Mouse (Mus musculus) heart, embryonic 13.5 days (tissue): ENCODE data around the gene Rbm34. TPM values are rescaled to one million over a fixed set of nuclear protein-coding genes. Genes with fewer than 3 reads are reported as not detected.

Experiments used
- ATAC-seq: fragments of 200-750 bp; cut with Nextera tagmentation; 2 replicates; pipeline ENCODE4 v1.8.0; 2017; ENCODE audit warnings: moderate TSS enrichment; ENCODE audit not compliant: insufficient number of reproducible peaks, low FRiP score, low TSS enrichment; ENCODE audit errors: extremely low read depth
- H3K27ac ChIP-seq: fragments of 300-500 bp; sonication (generic); replicated peaks from 2 replicates; pipeline ENCODE4 v1.5.1; 2015; ENCODE audit warnings: moderate library complexity, mild to moderate bottlenecking, inconsistent platforms
- H3K27me3 ChIP-seq: fragments of 300-500 bp; sonication (generic); replicated peaks from 2 replicates; pipeline ENCODE4 v1.6.1; 2015; ENCODE audit warnings: mild to moderate bottlenecking, inconsistent platforms
- H3K36me3 ChIP-seq: fragments of 300-500 bp; sonication (generic); 2 replicates; pipeline ENCODE4 v1.6.1; 2015; ENCODE audit warnings: mild to moderate bottlenecking, inconsistent platforms
- H3K4me1 ChIP-seq: fragments of 300-500 bp; sonication (generic); 2 replicates; pipeline ENCODE4 v1.6.1; 2015; ENCODE audit warnings: inconsistent platforms
- H3K4me2 ChIP-seq: fragments of 300-500 bp; sonication (generic); 2 replicates; pipeline ENCODE4 v1.6.1; 2015; ENCODE audit warnings: inconsistent platforms, mild to moderate bottlenecking, moderate library complexity
- H3K4me3 ChIP-seq: fragments of 300-500 bp; sonication (generic); 2 replicates; pipeline ENCODE4 v1.5.1; 2015; ENCODE audit warnings: moderate library complexity, mild to moderate bottlenecking, inconsistent platforms
- H3K9ac ChIP-seq: fragments of 300-500 bp; sonication (generic); 2 replicates; pipeline ENCODE4 v1.6.1; 2015; ENCODE audit warnings: inconsistent platforms, mild to moderate bottlenecking, moderate library complexity
- H3K9me3 ChIP-seq: fragments of 300-500 bp; sonication (generic); 2 replicates; pipeline ENCODE4 v1.6.1; 2016; ENCODE audit warnings: inconsistent platforms
- WGBS: fragments of 180-500 bp; shearing (Covaris S2); methylation state at CpG from one replicate; pipeline ENCODE4 v1.1.7; 2015; ENCODE audit warnings: mixed read lengths; 5-methylcytosine and 5-hydroxymethylcytosine counted together
- polyA plus RNA-seq: library from polyadenylated mRNA; unstranded; fragments of >200 nt; fragmentation: Nextera tagmentation; extraction: Ambion mirVana; gene quantifications from 2 replicates; pipeline ENCODE4 v1.2.1, GENCODE M21; 2015

Rbm34 gene
- polyA plus RNA-seq, 1 experiment from 2014 or later = 12.1 TPM

- H3K4me3 ChIP-seq = no peak overlapping the region
These were observed 5.9 kb upstream of the Rbm34 start for GRCm38 (mm10) chr8:126976608-126977348.

GRCm38 (mm10) chr8:126975706-126976105, 4.8 kb upstream of the Rbm34 start:
- Histone ChIP-seq H3K27me3 (peaks cover 19% of the 10 kb centered on the region), H3K36me3 (no peaks in the 10 kb centered on the region), H3K4me3 (no peak overlapping the region), H3K4me2 (no peak overlapping the region), H3K9ac (no peak overlapping the region), H3K27ac (no peak overlapping the region), H3K9me3 (no peaks in the 10 kb centered on the region), H3K4me1 (peaks cover 14% of the 10 kb centered on the region; the same call in 1 of the 2 replicates)
- WGBS = 23% methylated on average over 1 of the region's 1 CpGs
- no peak for ATAC-seq

More at GRCm38 (mm10) chr8:126976608-126977348, 5.9 kb upstream of the Rbm34 start:
- ATAC-seq = no peak
- Histone ChIP-seq H3K36me3 (no peaks in the 10 kb centered on the region), H3K27me3 (peaks cover 19% of the 10 kb centered on the region), H3K4me2 (no peak overlapping the region), H3K9me3 (no peaks in the 10 kb centered on the region), H3K27ac (no peak overlapping the region), H3K4me1 (peaks cover 10% of the 10 kb centered on the region; the same call in 1 of the 2 replicates), H3K9ac (no peak overlapping the region)
- 62% methylated on average over 8 of the region's 8 CpGs for WGBS

GRCm38 (mm10) chr8:126974511-126974910, 3.6 kb upstream of the Rbm34 start:
- 72% methylated on average over 4 of the region's 4 CpGs for WGBS
- Histone ChIP-seq H3K4me3 (no peak overlapping the region), H3K9me3 (no peaks in the 10 kb centered on the region), H3K4me2 (no peak overlapping the region), H3K27ac (no peak overlapping the region), H3K27me3 (peaks cover 19% of the 10 kb centered on the region), H3K9ac (no peak overlapping the region), H3K4me1 (peaks cover 21% of the 10 kb centered on the region), H3K36me3 (no peaks in the 10 kb centered on the region)
- no peak for ATAC-seq

GRCm38 (mm10) chr8:126973686-126974265, 2.9 kb upstream of the Rbm34 start:
- H3K4me3 ChIP-seq = no peak overlapping the region
- no peak overlapping the region for H3K4me2 ChIP-seq
- H3K27me3 ChIP-seq = peaks cover 19% of the 10 kb centered on the region
- no peaks in the 10 kb centered on the region for H3K9me3 ChIP-seq
- peaks cover 17% of the 10 kb centered on the region for H3K4me1 ChIP-seq
- H3K36me3 ChIP-seq = peaks cover 6% of the 10 kb centered on the region
- H3K27ac ChIP-seq = no peak overlapping the region
- 64% methylated on average over 9 of the region's 9 CpGs for WGBS
- H3K9ac ChIP-seq = no peak overlapping the region
- ATAC-seq = no peak

- Histone ChIP-seq H3K9me3 (no peaks in the 10 kb centered on the region), H3K27ac (no peak overlapping the region), H3K36me3 (peaks cover 17% of the 10 kb centered on the region), H3K9ac (no peak overlapping the region), H3K4me2 (no peak overlapping the region), H3K4me3 (no peak overlapping the region), H3K27me3 (peaks cover 14% of the 10 kb centered on the region), H3K4me1 (peaks cover 15% of the 10 kb centered on the region)
- ATAC-seq = no peak
- 68% methylated on average over 2 of the region's 2 CpGs for WGBS
These were observed 1.8 kb upstream of the Rbm34 start for GRCm38 (mm10) chr8:126972649-126973048.

- peaks cover 11% of the 10 kb centered on the region for H3K27me3 ChIP-seq
- H3K4me1 ChIP-seq = peaks cover 15% of the 10 kb centered on the region
- 86% methylated on average over 2 of the region's 2 CpGs for WGBS
- no peaks in the 10 kb centered on the region for H3K9me3 ChIP-seq
- peak overlapping the region; percentile 88; the same call in 1 of the 2 replicates for H3K4me2 ChIP-seq
- peaks cover 22% of the 10 kb centered on the region for H3K36me3 ChIP-seq
- ATAC-seq = no peak
- H3K27ac ChIP-seq = no peak overlapping the region
- H3K9ac ChIP-seq = no peak overlapping the region
- H3K4me3 ChIP-seq = no peak overlapping the region
These were observed 1.2 kb upstream of the Rbm34 start for GRCm38 (mm10) chr8:126972102-126972501.

- peaks cover 15% of the 10 kb centered on the region for H3K4me1 ChIP-seq
- H3K4me2 ChIP-seq = peak overlapping the region; percentile 88
- no peaks in the 10 kb centered on the region for H3K9me3 ChIP-seq
- peak overlapping the region; percentile 85 for H3K9ac ChIP-seq
- H3K27me3 ChIP-seq = peaks cover 4% of the 10 kb centered on the region
- H3K4me3 ChIP-seq = peak overlapping the region; percentile 76
- 12% methylated on average over 13 of the region's 13 CpGs for WGBS
- ATAC-seq = no peak
- H3K36me3 ChIP-seq = peaks cover 30% of the 10 kb centered on the region
- H3K27ac ChIP-seq = peak overlapping the region; percentile 63
These were observed 418 bp upstream of the Rbm34 start for GRCm38 (mm10) chr8:126971314-126971664.

- Histone ChIP-seq H3K4me1 (peaks cover 15% of the 10 kb centered on the region), H3K36me3 (peaks cover 48% of the 10 kb centered on the region), H3K4me2 (no peak overlapping the region; the same call in 1 of the 2 replicates), H3K9ac (no peak overlapping the region), H3K27ac (no peak overlapping the region), H3K9me3 (no peaks in the 10 kb centered on the region), H3K4me3 (no peak overlapping the region), H3K27me3 (no peaks in the 10 kb centered on the region)
- no peak for ATAC-seq
- WGBS = 81% methylated on average over 1 of the region's 1 CpGs
These were observed 1.3 kb downstream of the Rbm34 start for GRCm38 (mm10) chr8:126969546-126969945.

- H3K27me3 ChIP-seq = no peaks in the 10 kb centered on the region
- peaks cover 15% of the 10 kb centered on the region for H3K4me1 ChIP-seq
- 92% methylated on average over 6 of the region's 6 CpGs for WGBS
- peaks cover 57% of the 10 kb centered on the region for H3K36me3 ChIP-seq
- H3K9ac ChIP-seq = no peak overlapping the region
- no peak overlapping the region for H3K4me2 ChIP-seq
- H3K4me3 ChIP-seq = no peak overlapping the region
- no peaks in the 10 kb centered on the region for H3K9me3 ChIP-seq
- ATAC-seq = no peak
- H3K27ac ChIP-seq = no peak overlapping the region
These were observed 2.8 kb downstream of the Rbm34 start for GRCm38 (mm10) chr8:126968107-126968506.

- Histone ChIP-seq H3K4me3 (no peak overlapping the region), H3K4me2 (no peak overlapping the region), H3K27me3 (no peaks in the 10 kb centered on the region), H3K9me3 (no peaks in the 10 kb centered on the region), H3K27ac (no peak overlapping the region), H3K4me1 (peaks cover 9% of the 10 kb centered on the region), H3K36me3 (peaks cover 84% of the 10 kb centered on the region), H3K9ac (no peak overlapping the region)
- ATAC-seq = no peak
- WGBS = 82% methylated on average over 6 of the region's 6 CpGs
These were observed 5.6 kb downstream of the Rbm34 start for GRCm38 (mm10) chr8:126965246-126965645.

- no peaks in the 10 kb centered on the region for H3K4me1 ChIP-seq
- H3K4me2 ChIP-seq = no peak overlapping the region
- WGBS = 83% methylated on average over 1 of the region's 1 CpGs
- no peak overlapping the region for H3K27ac ChIP-seq
- no peak for ATAC-seq
- no peaks in the 10 kb centered on the region for H3K27me3 ChIP-seq
- H3K9ac ChIP-seq = no peak overlapping the region
- no peaks in the 10 kb centered on the region for H3K9me3 ChIP-seq
- peaks cover 91% of the 10 kb centered on the region for H3K36me3 ChIP-seq
- no peak overlapping the region for H3K4me3 ChIP-seq
These were observed 8.0 kb downstream of the Rbm34 start for GRCm38 (mm10) chr8:126962871-126963270.

GRCm38 (mm10) chr8:126961516-126961915, 9.4 kb downstream of the Rbm34 start:
- ATAC-seq = no peak
- H3K9me3 ChIP-seq = no peaks in the 10 kb centered on the region
- H3K4me1 ChIP-seq = no peaks in the 10 kb centered on the region
- H3K9ac ChIP-seq = no peak overlapping the region
- no peaks in the 10 kb centered on the region for H3K27me3 ChIP-seq
- H3K36me3 ChIP-seq = peaks cover 91% of the 10 kb centered on the region
- H3K4me2 ChIP-seq = no peak overlapping the region
- WGBS = 90% methylated on average over 3 of the region's 3 CpGs
- no peak overlapping the region for H3K27ac ChIP-seq
- no peak overlapping the region for H3K4me3 ChIP-seq
